Mouse (Mus musculus): ENCODE measurements at regions not wholly inside any gene's neighbourhood (a gene's known extent, or its start where the extent isn't known, plus 50 kb on each side); places are given as distances from the start of the nearest gene placed in this dataset.

GRCm38 (mm10) chr14:9191664-9192063 is 525.6 kb upstream of the 4930452B06Rik start:
- DNase-seq (ENCODE audit: low read depth), result no peak

DNA sequence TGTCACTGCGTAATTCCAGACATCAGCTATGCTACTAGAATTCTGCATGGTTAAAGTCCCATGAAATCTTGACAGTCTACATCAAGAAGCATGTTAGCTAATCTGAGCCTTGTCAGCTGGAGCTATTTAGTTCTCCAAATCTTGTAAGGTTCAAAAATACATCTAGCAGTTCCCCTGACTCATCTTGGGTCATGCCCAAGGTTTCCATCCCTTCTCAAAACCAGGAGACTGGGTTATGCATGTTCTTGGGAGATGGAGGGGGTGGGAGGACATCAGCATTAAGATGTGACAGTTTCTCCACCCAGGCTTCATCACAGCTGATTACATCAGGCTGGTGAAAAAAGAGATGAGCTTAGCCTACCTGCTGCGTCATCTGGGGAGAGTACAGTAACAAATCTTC is 495.3 kb upstream of the 4930452B06Rik start:
- DNase-seq (ENCODE audit: low read depth), result no peak

- DNase-seq (ENCODE audit: low read depth), result no peak
These were observed 491.9 kb upstream of the 4930452B06Rik start for GRCm38 (mm10) chr14:9157941-9158340.

- DNase-seq (ENCODE audit: low read depth), result no peak
These were observed 484.8 kb upstream of the 4930452B06Rik start for GRCm38 (mm10) chr14:9150841-9151240.

DNA sequence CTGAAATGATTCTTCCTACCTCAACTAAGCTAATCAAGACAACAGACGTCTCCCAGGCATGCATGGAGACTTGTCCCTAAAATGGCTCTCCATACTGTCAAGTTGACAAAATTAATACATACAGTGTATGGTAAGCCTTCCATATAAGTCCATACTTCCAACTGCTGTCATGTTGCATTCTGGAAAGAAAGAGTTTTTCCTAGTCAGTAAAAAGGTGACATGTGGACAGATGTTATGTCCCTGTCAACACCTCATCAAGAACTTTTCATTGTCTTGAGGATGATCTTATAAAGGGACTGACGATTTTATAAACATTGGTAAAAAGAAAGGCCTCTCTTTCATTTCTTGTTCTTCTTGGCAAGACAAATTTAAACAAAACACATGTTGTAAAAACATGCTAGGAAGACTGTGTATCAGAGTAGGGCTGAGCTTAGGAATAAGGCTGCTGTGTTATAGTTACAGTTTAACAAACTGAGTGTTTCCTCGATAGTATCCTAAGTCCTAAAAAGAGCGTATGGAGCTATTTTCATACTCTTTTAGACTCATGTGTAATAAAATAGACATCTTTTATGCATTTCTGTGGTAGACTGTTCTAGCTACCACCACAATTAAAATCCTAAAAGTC is 480.7 kb upstream of the 4930452B06Rik start:
- no peak for DNase-seq (ENCODE audit: low read depth)

GRCm38 (mm10) chr14:9105708-9106107 is 439.7 kb upstream of the 4930452B06Rik start:
- no peak for DNase-seq (ENCODE audit: low read depth)

GRCm38 (mm10) chr14:9089625-9090326 is 423.7 kb upstream of the 4930452B06Rik start:
- no peak for DNase-seq (ENCODE audit: low read depth)

- no peak for DNase-seq (ENCODE audit: low read depth)
These were observed 421.1 kb upstream of the 4930452B06Rik start for GRCm38 (mm10) chr14:9087103-9087502.

DNA sequence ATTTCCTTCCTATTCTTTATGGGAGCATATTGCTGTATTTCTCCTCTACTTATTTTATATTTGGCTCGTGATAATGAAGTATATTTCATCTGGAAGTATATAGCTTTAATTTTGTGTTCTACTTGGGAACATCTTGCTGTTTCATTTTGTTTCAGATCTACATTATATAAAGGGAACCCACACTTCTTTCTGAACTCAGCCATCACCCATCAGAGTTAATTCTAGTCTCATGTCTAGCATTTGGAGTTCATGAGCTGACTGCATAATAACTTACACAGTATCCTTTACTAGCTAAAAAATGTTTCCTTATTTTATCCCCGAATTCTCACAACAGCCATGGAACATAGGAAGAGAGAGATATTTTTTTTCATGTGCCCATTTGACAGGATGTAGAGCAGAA is 413.6 kb upstream of the 4930452B06Rik start:
- no peak for DNase-seq (ENCODE audit: low read depth)

GRCm38 (mm10) chr14:9079014-9079413 is 413.0 kb upstream of the 4930452B06Rik start:
- DNase-seq (ENCODE audit: low read depth), result no peak

GRCm38 (mm10) chr14:9071176-9071575 is 405.1 kb upstream of the 4930452B06Rik start:
- no peak for DNase-seq (ENCODE audit: low read depth)

DNA sequence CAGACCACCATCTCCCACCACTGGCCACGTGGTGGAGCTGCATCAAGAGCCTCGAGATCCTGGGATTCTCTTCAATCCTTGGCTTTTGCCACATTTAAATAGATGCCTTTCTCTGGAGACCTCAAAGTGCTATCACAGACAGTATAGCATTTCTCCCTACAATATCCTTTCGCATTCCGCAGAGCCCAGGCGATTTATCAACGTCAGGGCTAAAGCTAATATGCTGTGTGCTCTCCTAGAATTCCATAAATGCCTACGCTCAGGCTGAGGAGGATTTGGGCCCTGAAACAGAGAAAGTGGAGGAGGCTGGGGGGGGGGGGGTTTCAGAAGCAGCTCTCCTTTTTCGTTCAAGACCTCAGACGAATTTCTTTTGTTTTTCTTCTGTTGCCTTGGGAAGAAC is 394.0 kb upstream of the 4930452B06Rik start:
- DNase-seq (ENCODE audit: low read depth), result no peak

GRCm38 (mm10) chr14:9028811-9029210 is 362.8 kb upstream of the 4930452B06Rik start:
- DNase-seq (ENCODE audit: low read depth), result no peak

DNA sequence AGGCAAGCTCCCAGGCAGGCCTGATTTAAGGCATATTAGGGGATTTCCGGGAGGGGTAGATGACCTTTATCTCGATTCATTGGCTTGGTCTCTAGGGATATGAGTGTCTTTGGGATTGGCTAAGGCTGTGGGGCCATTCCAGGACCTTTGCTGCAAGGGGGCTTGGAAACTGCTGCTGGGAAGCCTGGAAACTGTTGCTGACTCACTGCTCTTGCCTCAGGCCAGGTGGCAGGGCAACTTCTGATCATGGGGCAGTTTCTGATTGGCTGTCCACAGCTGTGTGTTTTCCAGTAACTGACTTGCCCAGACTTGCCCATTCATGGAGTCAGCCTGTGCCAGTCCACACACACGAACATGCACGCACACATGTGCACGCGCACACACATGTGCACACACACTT is 349.8 kb upstream of the 4930452B06Rik start:
- DNase-seq (ENCODE audit: low read depth), result no peak

DNA sequence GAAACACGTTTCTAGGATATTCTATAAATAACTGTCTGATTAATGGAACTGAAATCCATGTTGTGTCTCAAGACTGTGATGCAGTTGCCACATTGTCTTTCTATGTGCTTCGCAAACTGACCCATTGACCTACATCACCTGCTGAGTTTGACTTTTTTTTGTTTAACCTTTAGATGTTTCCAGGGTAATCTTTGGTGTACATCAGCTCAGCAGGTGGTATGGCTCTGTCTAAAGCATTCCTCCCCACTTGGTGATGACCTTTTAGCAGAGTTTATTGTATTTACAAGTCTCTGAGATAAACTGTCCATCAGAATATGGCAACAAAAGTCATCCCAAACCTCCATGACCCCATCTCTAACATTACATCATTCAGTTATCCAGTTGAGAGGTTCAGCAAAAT is 337.0 kb upstream of the 4930452B06Rik start:
- DNase-seq (ENCODE audit: low read depth), result no peak

- no peak for DNase-seq (ENCODE audit: low read depth)
These were observed 334.5 kb upstream of the 4930452B06Rik start for GRCm38 (mm10) chr14:9000408-9001092.

- DNase-seq (ENCODE audit: low read depth), result no peak
These were observed 333.8 kb upstream of the 4930452B06Rik start for GRCm38 (mm10) chr14:8999815-9000214.

- DNase-seq (ENCODE audit: low read depth), result no peak
These were observed 327.4 kb upstream of the 4930452B06Rik start for GRCm38 (mm10) chr14:8993421-8993820.

- no peak for DNase-seq (ENCODE audit: low read depth)
These were observed 319.2 kb upstream of the 4930452B06Rik start for GRCm38 (mm10) chr14:8985086-8985793.

- no peak for DNase-seq (ENCODE audit: low read depth)
These were observed 295.5 kb upstream of the 4930452B06Rik start for GRCm38 (mm10) chr14:8961554-8961953.

DNA sequence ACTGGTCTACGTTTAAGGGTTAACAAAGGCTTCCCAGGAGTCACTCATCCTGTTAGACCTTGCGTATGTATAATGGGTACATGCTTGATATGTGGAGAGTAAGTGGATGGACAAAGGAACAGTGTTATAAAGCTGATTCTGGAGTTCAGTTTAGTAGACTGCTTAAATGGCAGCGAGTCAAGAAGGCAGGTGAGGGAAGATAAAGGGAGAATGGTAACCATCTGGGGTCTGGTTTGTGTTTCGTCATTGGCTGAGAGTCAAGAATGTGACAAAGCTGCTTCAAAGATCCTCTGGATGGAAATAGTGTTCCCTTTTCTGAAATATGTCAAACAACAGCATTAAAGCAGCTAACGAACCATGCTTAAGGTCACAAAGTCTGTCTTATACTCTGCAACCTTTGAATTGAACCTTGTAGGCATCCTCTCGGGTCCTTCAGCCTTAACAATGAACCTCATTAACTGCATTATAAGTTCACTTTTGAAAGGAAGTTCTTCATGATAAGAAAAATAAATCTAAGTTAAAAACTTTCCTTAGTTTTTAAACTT is 286.9 kb upstream of the 4930452B06Rik start:
- no peak for DNase-seq (ENCODE audit: low read depth)

- DNase-seq (ENCODE audit: low read depth), result peak; percentile 17
These were observed 282.7 kb upstream of the 4930452B06Rik start for GRCm38 (mm10) chr14:8948751-8949150.

Data from fibroblast of lung, adult 2 months (primary cell).